Mouse (Mus musculus): ENCODE results near the gene Plekho1. TPM values are rescaled to one million over a fixed set of nuclear protein-coding genes. Genes with fewer than 3 reads are reported as not detected.
A peak's percentile ranks its signal among the peaks of the same experiment; 100 is the strongest.
"Not testable (repeated sequence)": the region's sequence is repeated elsewhere in the genome, so short reads cannot be mapped to it uniquely, and the experiment has no call there.

Plekho1 gene
- polyA plus RNA-seq, 1 experiment from 2014 or later, result 40.5 TPM

- DNase-seq (ENCODE audit: low spot score) (peak; percentile 97), ATAC-seq (ENCODE audit: low read depth) (peak; percentile 96)
- peak overlapping the region; percentile 60 for H3K9ac ChIP-seq (ENCODE audit: low read depth, low read length)
- WGBS, result 1% methylated on average over 12 of the region's 12 CpGs
- H3K36me3 ChIP-seq (ENCODE audit: control insufficient read depth, insufficient read depth, low read length), result peaks cover 25% of the 10 kb centered on the region
- peak overlapping the region; percentile 78 for H3K27ac ChIP-seq (replicated peaks; ENCODE audit: low read depth, low read length)
- H3K27me3 ChIP-seq (replicated peaks; ENCODE audit: control insufficient read depth, insufficient read depth, low read length), result no peaks in the 10 kb centered on the region
- H3K4me2 ChIP-seq (ENCODE audit: low read depth, low read length), result peak overlapping the region; percentile 58
- H3K4me3 ChIP-seq (ENCODE audit: low read depth, low read length), result peak overlapping the region; percentile 25
- no peaks in the 10 kb centered on the region for H3K9me3 ChIP-seq (ENCODE audit: control insufficient read depth, low read length)
- H3K4me1 ChIP-seq (ENCODE audit: control insufficient read depth, insufficient read depth, low read length), result peaks cover 22% of the 10 kb centered on the region
Measured at GRCm38 (mm10) chr3:95985209-95986000, 10.4 kb downstream of the Plekho1 start.

- Histone ChIP-seq H3K36me3 (ENCODE audit: control insufficient read depth, insufficient read depth, low read length) (no peaks in the 10 kb centered on the region; the same call in 1 of the 2 replicates), H3K4me1 (ENCODE audit: control insufficient read depth, insufficient read depth, low read length) (peaks cover 22% of the 10 kb centered on the region), H3K27ac (replicated peaks; ENCODE audit: low read depth, low read length) (no peak overlapping the region), H3K27me3 (replicated peaks; ENCODE audit: control insufficient read depth, insufficient read depth, low read length) (no peaks in the 10 kb centered on the region), H3K4me3 (ENCODE audit: low read depth, low read length) (no peak overlapping the region), H3K4me2 (ENCODE audit: low read depth, low read length) (no peak overlapping the region), H3K9ac (ENCODE audit: low read depth, low read length) (no peak overlapping the region), H3K9me3 (ENCODE audit: control insufficient read depth, low read length) (no peaks in the 10 kb centered on the region)
- ATAC-seq (ENCODE audit: low read depth), result no peak
- DNase-seq (ENCODE audit: low spot score), result no peak
- 89% methylated on average over 4 of the region's 4 CpGs for WGBS
Measured at GRCm38 (mm10) chr3:95982129-95982528, 13.7 kb downstream of the Plekho1 start.

GRCm38 (mm10) chr3:95980276-95980970, 15.4 kb downstream of the Plekho1 start:
- Histone ChIP-seq H3K27ac (replicated peaks; ENCODE audit: low read depth, low read length) (no peak overlapping the region), H3K9ac (ENCODE audit: low read depth, low read length) (no peak overlapping the region), H3K4me3 (ENCODE audit: low read depth, low read length) (no peak overlapping the region), H3K27me3 (replicated peaks; ENCODE audit: control insufficient read depth, insufficient read depth, low read length) (no peaks in the 10 kb centered on the region), H3K4me1 (ENCODE audit: control insufficient read depth, insufficient read depth, low read length) (peaks cover 9% of the 10 kb centered on the region), H3K9me3 (ENCODE audit: control insufficient read depth, low read length) (no peaks in the 10 kb centered on the region), H3K4me2 (ENCODE audit: low read depth, low read length) (no peak overlapping the region), H3K36me3 (ENCODE audit: control insufficient read depth, insufficient read depth, low read length) (no peaks in the 10 kb centered on the region)
- ATAC-seq (ENCODE audit: low read depth) (no peak), DNase-seq (ENCODE audit: low spot score) (no peak)
- 74% methylated on average over 12 of the region's 12 CpGs for WGBS

- 64% methylated on average over 9 of the region's 9 CpGs for WGBS
- H3K9ac ChIP-seq (ENCODE audit: low read depth, low read length), result no peak overlapping the region
- 0 out of 2 replicates have a peak, but pooled peaks cover 3% of the 10 kb centered on the region for H3K4me1 ChIP-seq (ENCODE audit: control insufficient read depth, insufficient read depth, low read length)
- no peak overlapping the region for H3K27ac ChIP-seq (replicated peaks; ENCODE audit: low read depth, low read length)
- H3K36me3 ChIP-seq (ENCODE audit: control insufficient read depth, insufficient read depth, low read length), result no peaks in the 10 kb centered on the region
- H3K4me2 ChIP-seq (ENCODE audit: low read depth, low read length), result no peak overlapping the region
- DNase-seq (ENCODE audit: low spot score), result no peak
- peak; percentile 27; the same call in 1 of the 2 replicates for ATAC-seq (ENCODE audit: low read depth)
- 0 out of 2 replicates have a peak, but pooled peaks cover 7% of the 10 kb centered on the region for H3K27me3 ChIP-seq (replicated peaks; ENCODE audit: control insufficient read depth, insufficient read depth, low read length)
- no peak overlapping the region for H3K4me3 ChIP-seq (ENCODE audit: low read depth, low read length)
- H3K9me3 ChIP-seq (ENCODE audit: control insufficient read depth, low read length), result no peaks in the 10 kb centered on the region
Measured at GRCm38 (mm10) chr3:95978265-95978664, 17.5 kb downstream of the Plekho1 start.

GRCm38 (mm10) chr3:95977587-95977986, 18.2 kb downstream of the Plekho1 start:
- WGBS, result 88% methylated on average over 7 of the region's 7 CpGs
- H3K4me2 ChIP-seq (ENCODE audit: low read depth, low read length); H3K36me3 ChIP-seq (ENCODE audit: control insufficient read depth, insufficient read depth, low read length); ATAC-seq (ENCODE audit: low read depth); H3K4me3 ChIP-seq (ENCODE audit: low read depth, low read length); H3K4me1 ChIP-seq (ENCODE audit: control insufficient read depth, insufficient read depth, low read length); H3K9ac ChIP-seq (ENCODE audit: low read depth, low read length); DNase-seq (ENCODE audit: low spot score); H3K27me3 ChIP-seq (replicated peaks; ENCODE audit: control insufficient read depth, insufficient read depth, low read length); H3K9me3 ChIP-seq (ENCODE audit: control insufficient read depth, low read length); H3K27ac ChIP-seq (replicated peaks; ENCODE audit: low read depth, low read length): not testable (repeated sequence)

GRCm38 (mm10) chr3:95977079-95977478, 18.7 kb downstream of the Plekho1 start:
- no peak overlapping the region for H3K4me2 ChIP-seq (ENCODE audit: low read depth, low read length)
- H3K27me3 ChIP-seq (replicated peaks; ENCODE audit: control insufficient read depth, insufficient read depth, low read length), result 0 out of 2 replicates have a peak, but pooled peaks cover 7% of the 10 kb centered on the region
- 64% methylated on average over 3 of the region's 3 CpGs for WGBS
- DNase-seq (ENCODE audit: low spot score) (no peak), ATAC-seq (ENCODE audit: low read depth) (no peak)
- no peak overlapping the region for H3K9ac ChIP-seq (ENCODE audit: low read depth, low read length)
- H3K9me3 ChIP-seq (ENCODE audit: control insufficient read depth, low read length), result no peaks in the 10 kb centered on the region
- H3K4me3 ChIP-seq (ENCODE audit: low read depth, low read length), result no peak overlapping the region
- H3K4me1 ChIP-seq (ENCODE audit: control insufficient read depth, insufficient read depth, low read length), result peaks cover 10% of the 10 kb centered on the region; the same call in 1 of the 2 replicates
- H3K36me3 ChIP-seq (ENCODE audit: control insufficient read depth, insufficient read depth, low read length), result no peaks in the 10 kb centered on the region
- no peak overlapping the region for H3K27ac ChIP-seq (replicated peaks; ENCODE audit: low read depth, low read length)

GRCm38 (mm10) chr3:95972873-95973634, 22.7 kb downstream of the Plekho1 start:
- Histone ChIP-seq H3K4me3 (ENCODE audit: low read depth, low read length) (peak overlapping the region; percentile 35), H3K9ac (ENCODE audit: low read depth, low read length) (peak overlapping the region; percentile 62), H3K27ac (replicated peaks; ENCODE audit: low read depth, low read length) (peak overlapping the region; percentile 64), H3K4me1 (ENCODE audit: control insufficient read depth, insufficient read depth, low read length) (peaks cover 10% of the 10 kb centered on the region; the same call in 1 of the 2 replicates), H3K4me2 (ENCODE audit: low read depth, low read length) (peak overlapping the region; percentile 76), H3K36me3 (ENCODE audit: control insufficient read depth, insufficient read depth, low read length) (no peaks in the 10 kb centered on the region), H3K27me3 (replicated peaks; ENCODE audit: control insufficient read depth, insufficient read depth, low read length) (0 out of 2 replicates have a peak, but pooled peaks cover 7% of the 10 kb centered on the region), H3K9me3 (ENCODE audit: control insufficient read depth, low read length) (no peaks in the 10 kb centered on the region)
- DNase-seq (ENCODE audit: low spot score) (peak; percentile 94), ATAC-seq (ENCODE audit: low read depth) (peak; percentile 93)
- WGBS, result 3% methylated on average over 34 of the region's 34 CpGs

GRCm38 (mm10) chr3:95972251-95972872, 23.4 kb downstream of the Plekho1 start:
- Histone ChIP-seq H3K9ac (ENCODE audit: low read depth, low read length) (peak overlapping the region; percentile 62), H3K27ac (replicated peaks; ENCODE audit: low read depth, low read length) (peak overlapping the region; percentile 64), H3K27me3 (replicated peaks; ENCODE audit: control insufficient read depth, insufficient read depth, low read length) (0 out of 2 replicates have a peak, but pooled peaks cover 7% of the 10 kb centered on the region), H3K4me2 (ENCODE audit: low read depth, low read length) (peak overlapping the region; percentile 76), H3K9me3 (ENCODE audit: control insufficient read depth, low read length) (no peaks in the 10 kb centered on the region), H3K4me3 (ENCODE audit: low read depth, low read length) (peak overlapping the region; percentile 35), H3K36me3 (ENCODE audit: control insufficient read depth, insufficient read depth, low read length) (no peaks in the 10 kb centered on the region), H3K4me1 (ENCODE audit: control insufficient read depth, insufficient read depth, low read length) (peaks cover 10% of the 10 kb centered on the region; the same call in 1 of the 2 replicates)
- no peak for DNase-seq (ENCODE audit: low spot score)
- ATAC-seq (ENCODE audit: low read depth), result no peak
- WGBS, result 61% methylated on average over 12 of the region's 12 CpGs
